Mouse (Mus musculus) megakaryocyte progenitor cell, adult 5-6 weeks (primary cell): ENCODE measurements at regions not wholly inside any gene's neighbourhood (a gene's known extent, or its start where the extent isn't known, plus 50 kb on each side); places are given as distances from the start of the nearest gene placed in this dataset.
A peak's percentile ranks its signal among the peaks of the same experiment; 100 is the strongest.

ENCODE experiments used
- ATAC-seq: replicated peaks from 2 replicates; pipeline ENCODE4 v1.8.0; 2016; ENCODE audit warnings: mild to moderate bottlenecking, moderate TSS enrichment, inconsistent platforms; ENCODE audit not compliant: poor library complexity

DNA sequence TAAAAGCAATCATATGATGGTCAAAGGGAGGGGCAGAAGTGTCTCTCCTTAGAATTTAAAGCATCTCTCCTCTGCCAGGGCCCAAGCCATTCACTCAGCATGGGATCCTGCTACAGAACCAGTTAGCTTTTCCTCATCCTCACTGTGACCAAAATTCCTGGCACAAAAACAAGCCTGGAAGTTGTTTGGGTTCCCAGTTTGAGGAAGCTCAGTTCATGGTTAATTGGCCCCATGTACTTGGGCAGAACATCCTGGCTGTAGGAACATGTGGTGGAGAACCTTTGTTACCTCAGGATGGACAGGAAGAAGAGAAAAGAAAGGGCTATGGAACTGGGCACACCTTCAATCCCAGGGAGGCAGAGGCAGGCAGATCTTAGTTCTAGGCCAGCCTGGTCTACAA is 52.4 kb upstream of the Mfge8 start:
- no peak for ATAC-seq

DNA sequence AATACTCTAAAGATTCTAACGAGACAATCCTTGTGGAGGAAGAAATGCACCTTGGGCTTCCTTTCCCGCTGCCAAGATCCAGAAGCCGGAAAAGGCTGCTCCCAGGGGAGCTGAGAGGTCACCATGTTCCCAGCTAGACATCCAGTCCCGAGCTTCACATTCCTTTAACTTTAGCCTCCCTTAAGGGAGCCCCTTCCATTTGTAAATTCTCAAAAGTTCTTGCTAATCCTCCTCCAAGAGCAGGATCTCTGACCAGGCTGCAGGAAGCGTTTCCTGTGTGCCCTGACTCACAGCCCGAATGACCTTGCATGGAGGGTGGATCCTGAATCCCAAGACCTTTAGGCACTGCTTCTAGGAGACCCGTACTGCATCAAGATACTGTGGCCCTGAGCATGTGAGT is 53.5 kb upstream of the Mfge8 start:
- no peak for ATAC-seq

- ATAC-seq = no peak
Observed at GRCm38 (mm10) chr7:79203481-79203880, 54.6 kb upstream of the Mfge8 start.

DNA sequence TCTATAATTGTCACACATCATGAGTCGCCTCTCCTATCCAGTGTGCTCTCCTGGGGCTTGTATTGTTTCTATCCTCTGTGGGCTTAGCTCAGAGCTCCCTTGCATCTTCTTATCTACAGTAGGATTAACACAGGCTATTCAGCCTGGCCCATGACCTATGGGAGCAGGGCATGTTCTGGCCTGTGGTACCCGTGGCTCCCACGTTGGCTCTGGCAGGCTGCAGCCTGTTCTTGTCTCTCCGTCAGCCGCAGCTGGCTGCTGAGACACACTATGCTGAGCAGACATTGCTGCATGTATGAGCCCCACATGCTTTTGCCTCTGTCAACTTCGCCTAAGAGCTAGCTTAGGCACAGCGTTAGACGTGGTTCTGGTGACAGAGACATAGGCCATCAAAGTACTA is 58.3 kb upstream of the Mfge8 start:
- ATAC-seq = no peak

DNA sequence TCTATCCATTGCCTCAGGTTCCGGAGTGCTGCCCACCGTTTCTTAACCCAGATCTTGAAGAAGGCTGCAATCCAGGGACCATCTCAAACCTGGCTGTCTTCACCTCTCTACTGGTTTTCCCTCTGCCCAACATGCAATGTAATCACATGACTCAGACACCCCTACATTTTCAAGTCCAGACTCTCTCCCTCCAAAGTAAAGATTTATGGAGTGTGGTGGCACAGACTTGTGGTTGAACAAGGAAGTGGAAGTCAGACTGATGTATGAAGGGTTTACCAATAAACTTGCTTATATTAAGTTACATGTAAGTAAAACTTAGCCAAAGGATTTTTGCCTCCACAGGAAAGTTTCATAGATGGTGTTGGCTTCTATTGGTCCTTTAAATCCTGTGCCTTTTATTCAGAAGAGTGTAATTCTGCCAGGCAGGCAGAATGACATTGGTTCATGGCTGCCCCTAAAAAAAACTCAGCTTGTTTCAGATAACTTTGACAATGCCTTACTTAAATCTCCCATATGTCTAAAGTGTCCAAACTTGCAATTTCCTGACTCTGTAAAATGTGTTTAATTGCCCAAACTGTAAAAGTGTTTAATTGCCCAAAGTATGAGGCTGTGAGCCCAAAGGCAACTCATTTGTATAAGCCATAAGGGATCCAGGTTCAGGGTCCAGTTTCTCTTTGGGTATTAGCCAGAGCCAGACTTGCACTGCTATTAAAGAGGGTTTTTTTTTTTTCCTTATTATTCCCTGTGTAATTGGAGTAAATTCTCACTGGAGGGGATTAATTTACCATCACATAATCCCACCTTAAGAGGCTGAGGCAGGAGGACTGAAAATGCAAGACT is 61.7 kb upstream of the Mfge8 start:
- ATAC-seq = no peak; the same call in 1 of the 2 replicates

GRCm38 (mm10) chr7:79211287-79211976 is 61.6 kb upstream of the Abhd2 start:
- ATAC-seq = 0 out of 2 replicates have a peak, but pooled peaks have one; percentile 11

DNA sequence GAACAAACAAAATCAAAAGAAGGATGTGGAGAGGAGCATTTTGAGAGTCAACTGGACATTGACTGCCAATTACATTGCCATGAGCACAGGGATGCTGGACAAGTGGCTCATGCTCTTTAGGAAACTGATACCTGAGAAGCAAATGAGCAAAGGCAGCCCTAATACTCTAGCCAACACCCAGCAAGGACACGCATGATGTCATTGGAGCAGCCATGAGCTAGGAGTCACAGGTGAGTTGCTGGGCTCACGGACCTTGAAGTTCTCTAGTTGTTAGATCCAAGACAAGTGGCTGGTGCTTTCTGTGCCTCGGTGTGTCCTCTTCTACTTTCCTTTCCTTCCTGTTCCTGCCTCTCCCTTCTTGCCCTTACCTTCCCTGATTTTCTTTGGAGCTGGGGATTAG is 60.8 kb upstream of the Abhd2 start:
- no peak for ATAC-seq

DNA sequence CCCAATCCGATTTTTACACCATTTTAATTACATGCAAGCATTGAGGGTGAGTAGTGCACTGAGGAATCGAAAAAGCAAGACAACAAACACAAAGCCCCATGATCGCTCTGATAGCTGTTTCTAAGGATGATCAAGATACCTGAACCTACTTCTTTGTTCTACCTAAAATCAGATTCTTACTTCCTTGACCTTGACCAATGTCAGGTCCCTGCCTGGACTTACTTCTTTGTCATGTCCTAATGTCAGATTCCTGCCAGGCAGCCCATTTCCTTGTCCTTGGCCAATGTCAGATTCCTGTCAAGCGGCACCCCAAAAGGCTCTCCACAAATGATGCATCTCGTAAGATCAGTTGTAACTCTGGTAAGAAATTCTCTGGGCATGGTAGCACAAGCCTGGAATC is 58.0 kb upstream of the Abhd2 start:
- no peak for ATAC-seq

DNA sequence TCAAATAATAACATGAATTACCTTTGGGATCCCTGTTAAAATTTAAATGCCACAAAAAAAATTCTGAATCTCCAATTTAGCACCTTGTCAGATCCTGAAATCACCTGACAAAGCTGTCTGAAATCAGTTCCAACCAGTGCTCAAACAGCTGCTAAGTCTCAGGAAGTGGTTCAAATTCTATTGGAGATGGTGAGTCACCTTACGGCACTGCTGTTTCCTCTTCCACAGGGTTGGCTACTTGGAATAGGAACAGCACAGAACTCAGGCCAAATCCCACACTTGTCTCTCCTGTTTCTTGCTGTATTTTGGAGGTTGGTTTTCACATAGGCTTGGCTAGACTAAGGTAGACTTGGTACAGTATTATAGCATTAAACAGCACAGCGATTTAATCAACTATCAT is 55.8 kb upstream of the Abhd2 start:
- ATAC-seq = no peak

GRCm38 (mm10) chr7:79222626-79223335 is 50.2 kb upstream of the Abhd2 start:
- no peak for ATAC-seq
